Mouse (Mus musculus) liver, embryonic 14.5 days (tissue): ENCODE measurements around the gene Litaf. TPM values are rescaled to one million over a fixed set of nuclear protein-coding genes. Genes with fewer than 3 reads are reported as not detected.

ENCODE experiments used
- ATAC-seq: fragments of 200-750 bp; cut with Nextera tagmentation; 2 replicates; pipeline ENCODE4 v1.8.0; 2017; ENCODE audit warnings: moderate number of reproducible peaks, mild to moderate bottlenecking, moderate library complexity; ENCODE audit not compliant: insufficient read depth
- DNase-seq, 3 experiments: peaks; one replicate each; pipeline ENCODE4 v3.0.0-alpha.2; 2012 to 2013; ENCODE audit warnings: low read depth in 3 of 3, low spot score in 3 of 3
- H3K27ac ChIP-seq: fragments of 300-500 bp; sonication (generic); 2 replicates; pipeline ENCODE4 v1.5.1; 2014; ENCODE audit warnings: moderate library complexity, mild to moderate bottlenecking, control low read depth, inconsistent platforms
- H3K27me3 ChIP-seq: fragments of 300-500 bp; sonication (generic); 2 replicates; pipeline ENCODE4 v1.6.1; 2014; ENCODE audit warnings: mild to moderate bottlenecking, low read length, moderate library complexity; ENCODE audit not compliant: control insufficient read depth, insufficient read depth
- H3K36me3 ChIP-seq: fragments of 300-500 bp; sonication (generic); replicated peaks from 2 replicates; pipeline ENCODE4 v1.6.1; 2014; ENCODE audit warnings: low read depth; ENCODE audit not compliant: control insufficient read depth, insufficient read depth
- H3K4me1 ChIP-seq, 2 experiments: fragments of 200-500 bp in 1 of 2; fragments of 300-500 bp in 1 of 2; sonication (generic) in 1 of 2; replicated peaks; 2 replicates each; pipeline ENCODE4 v1.6.1; 2012 to 2014; ENCODE audit warnings: antibody characterized with exemption in 1 of 2, inconsistent platforms in 1 of 2, low read length in 1 of 2; ENCODE audit not compliant: control insufficient read depth in 2 of 2, insufficient read depth in 2 of 2
- H3K4me2 ChIP-seq: fragments of 300-500 bp; sonication (generic); 2 replicates; pipeline ENCODE4 v1.6.1; 2014; ENCODE audit warnings: low read depth, mild to moderate bottlenecking, control low read depth, moderate library complexity
- H3K4me3 ChIP-seq, 2 experiments: fragments of 200-500 bp in 1 of 2; fragments of 300-500 bp in 1 of 2; sonication (generic) in 1 of 2; 2 replicates each; pipeline ENCODE4 v1.5.1; 2012 to 2014; ENCODE audit warnings: low read depth in 2 of 2, low read length in 2 of 2, mild to moderate bottlenecking in 2 of 2, control low read depth in 1 of 2, inconsistent platforms in 1 of 2, moderate library complexity in 1 of 2; ENCODE audit not compliant: insufficient read depth in 1 of 2
- H3K9ac ChIP-seq: fragments of 300-500 bp; sonication (generic); replicated peaks from 2 replicates; pipeline ENCODE4 v1.6.1; 2014; ENCODE audit warnings: mild to moderate bottlenecking, control low read depth, moderate library complexity
- H3K9me3 ChIP-seq: fragments of 300-500 bp; sonication (generic); 2 replicates; pipeline ENCODE4 v1.6.1; 2016; ENCODE audit warnings: low read length, mixed read lengths; ENCODE audit not compliant: control insufficient read depth
- CTCF ChIP-seq: IDR thresholded peaks from 2 replicates; pipeline ENCODE4 v1.5.1; 2016; ENCODE audit warnings: antibody characterized with exemption, low read depth, control low read depth
- EP300 ChIP-seq: IDR thresholded peaks from 2 replicates; pipeline ENCODE4 v1.6.1; 2016; ENCODE audit warnings: antibody characterized with exemption, low read depth
- WGBS: fragments of 180-500 bp; shearing (Covaris S2); extraction: QIAGEN DNeasy Blood & Tissue Kit; methylation state at CpG from one replicate; pipeline ENCODE4 v1.1.7; 2014; ENCODE audit not compliant: insufficient replicate concordance; 5-methylcytosine and 5-hydroxymethylcytosine counted together
- polyA plus RNA-seq, 2 experiments: library from polyadenylated mRNA; depleted of rRNA in 1 of 2; stranded (reverse) in 1 of 2; unstranded in 1 of 2; fragments of >200 nt; fragmentation: Nextera tagmentation in 1 of 2; extraction: Ambion mirVana in 1 of 2; gene quantifications; 2 replicates each; pipeline versions ENCODE4 v1.2.1 to v1.2.3; 2012 to 2014

Gene Litaf
- polyA plus RNA-seq, 2 experiments, result 12.1 to 27.3 TPM

DNA sequence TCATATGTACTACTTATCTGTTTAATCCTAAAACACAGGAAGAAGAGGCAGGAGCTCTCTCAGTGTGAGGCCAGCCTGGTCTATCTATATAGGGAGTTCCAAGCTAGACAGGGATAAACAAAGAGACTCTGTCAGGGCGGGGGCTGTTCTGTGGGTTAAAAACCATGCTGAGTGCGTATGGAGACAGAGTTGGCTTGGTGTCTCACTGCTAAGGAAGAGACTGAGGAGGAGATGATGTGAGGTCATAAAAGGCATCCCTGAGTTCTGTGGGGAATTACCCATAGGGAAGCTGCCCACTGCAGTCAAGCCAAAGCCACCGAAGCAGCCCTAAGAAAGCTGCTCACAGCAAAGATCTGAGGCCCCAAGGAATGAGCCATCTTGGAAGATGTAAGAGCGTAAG, 5.3 kb downstream of the Litaf start, which contains the start of gene Snn:
Snn (plus strand) TSS at position 301 of the 400 bp plus-strand sequence.
- Histone ChIP-seq H3K4me3 (no peak within 1 kb of the TSS), H3K36me3 (no peaks in the 10 kb centered on the region), H3K9ac (no peak within 1 kb of the TSS), H3K4me2 (no peak within 1 kb of the TSS), H3K4me1 (peaks cover 1% of the 10 kb centered on the region in 2 experiments; a peak in 2 of 4 replicates), H3K9me3 (no peaks in the 10 kb centered on the region), H3K27me3 (no peaks in the 10 kb centered on the region), H3K27ac (no peak within 1 kb of the TSS)
- WGBS, result 71% methylated on average over 4 of the region's 4 CpGs
- DNase-seq (no peak), ATAC-seq (no peak)
- TF ChIP-seq EP300 (no peak), CTCF (no peak)

GRCm38 (mm10) chr16:11055916-11056315, 10.0 kb downstream of the Litaf start:
- Histone ChIP-seq H3K36me3 (no peaks in the 10 kb centered on the region), H3K4me3 (no peak overlapping the region), H3K4me2 (no peak overlapping the region), H3K9me3 (no peaks in the 10 kb centered on the region), H3K27me3 (no peaks in the 10 kb centered on the region), H3K4me1 (no peaks in the 10 kb centered on the region), H3K27ac (no peak overlapping the region), H3K9ac (no peak overlapping the region)
- no peak for ATAC-seq
- TF ChIP-seq CTCF, result no peak
- no peak for TF ChIP-seq EP300
- no peak for DNase-seq
- 60% methylated on average over 5 of the region's 5 CpGs for WGBS

GRCm38 (mm10) chr16:11054871-11055270, 11.1 kb downstream of the Litaf start:
- H3K27me3 ChIP-seq, result no peaks in the 10 kb centered on the region
- H3K4me3 ChIP-seq, result no peak overlapping the region
- TF ChIP-seq EP300 (no peak), CTCF (no peak)
- ATAC-seq (no peak), DNase-seq (no peak)
- H3K9me3 ChIP-seq, result no peaks in the 10 kb centered on the region
- H3K36me3 ChIP-seq, result no peaks in the 10 kb centered on the region
- no peaks in the 10 kb centered on the region for H3K4me1 ChIP-seq
- H3K4me2 ChIP-seq, result no peak overlapping the region
- WGBS, result 59% methylated on average over 6 of the region's 6 CpGs
- H3K9ac ChIP-seq, result no peak overlapping the region
- H3K27ac ChIP-seq, result no peak overlapping the region

DNA sequence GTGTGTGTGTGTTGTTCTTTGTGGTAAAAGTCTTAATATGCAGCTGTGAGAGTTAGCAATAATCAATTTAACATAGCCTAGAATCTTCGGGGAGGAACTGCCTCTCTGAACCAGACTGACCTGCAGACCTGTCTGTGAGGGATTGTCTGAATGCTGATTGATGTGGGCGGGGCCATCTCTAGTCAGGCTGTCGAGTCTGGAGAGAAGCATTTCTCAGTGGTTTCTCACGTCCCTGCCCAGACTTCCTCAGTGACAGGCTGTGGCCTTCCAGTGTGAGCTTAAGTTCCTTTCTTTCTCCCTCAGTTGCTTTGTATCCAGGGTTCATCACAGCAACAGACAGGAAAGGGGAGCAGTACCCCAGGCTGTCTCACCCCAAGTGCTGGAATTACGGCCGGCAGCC, 11.5 kb downstream of the Litaf start:
- no peaks in the 10 kb centered on the region for H3K27me3 ChIP-seq
- H3K4me1 ChIP-seq, result no peaks in the 10 kb centered on the region
- H3K36me3 ChIP-seq, result no peaks in the 10 kb centered on the region
- H3K27ac ChIP-seq, result no peak overlapping the region
- TF ChIP-seq CTCF, result no peak
- TF ChIP-seq EP300, result no peak
- ATAC-seq (no peak), DNase-seq (no peak)
- no peak overlapping the region for H3K9ac ChIP-seq
- no peak overlapping the region for H3K4me3 ChIP-seq
- no peaks in the 10 kb centered on the region for H3K9me3 ChIP-seq
- WGBS, result 44% methylated on average over 6 of the region's 6 CpGs
- H3K4me2 ChIP-seq, result no peak overlapping the region

GRCm38 (mm10) chr16:11051134-11051533, 14.8 kb downstream of the Litaf start:
- ATAC-seq, result no peak
- Histone ChIP-seq H3K4me2 (no peak overlapping the region), H3K4me1 (no peaks in the 10 kb centered on the region), H3K27me3 (no peaks in the 10 kb centered on the region), H3K36me3 (no peaks in the 10 kb centered on the region), H3K9ac (no peak overlapping the region), H3K27ac (no peak overlapping the region), H3K4me3 (no peak overlapping the region), H3K9me3 (no peaks in the 10 kb centered on the region)
- 78% methylated on average over 11 of the region's 11 CpGs for WGBS
- DNase-seq, result no peak
- TF ChIP-seq CTCF (no peak), EP300 (no peak)

DNA sequence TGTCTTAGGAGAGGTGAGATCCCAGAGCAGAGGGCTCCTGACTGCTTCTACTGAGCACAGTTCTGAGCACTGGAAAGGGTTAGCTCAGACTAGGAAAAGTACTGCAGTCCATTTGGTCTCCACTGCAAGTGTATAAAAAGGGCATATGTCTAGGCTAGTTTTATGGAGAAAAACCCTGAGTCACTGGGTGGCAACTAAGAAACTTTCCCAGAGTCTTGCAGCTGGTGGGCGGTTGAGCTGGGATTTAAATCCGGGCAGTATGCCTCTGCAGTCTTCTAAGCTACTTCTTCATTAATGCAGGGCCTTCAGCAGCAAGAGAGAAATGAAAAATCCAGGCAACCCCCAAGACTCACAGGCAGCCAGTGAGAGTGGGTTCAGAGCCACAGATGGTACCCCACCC, 15.7 kb downstream of the Litaf start:
- H3K27ac ChIP-seq, result no peak overlapping the region
- no peaks in the 10 kb centered on the region for H3K27me3 ChIP-seq
- 71% methylated on average over 2 of the region's 2 CpGs for WGBS
- no peaks in the 10 kb centered on the region for H3K9me3 ChIP-seq
- H3K4me3 ChIP-seq, result no peak overlapping the region
- ATAC-seq (no peak), DNase-seq (no peak)
- H3K36me3 ChIP-seq, result no peaks in the 10 kb centered on the region
- no peak overlapping the region for H3K4me2 ChIP-seq
- no peaks in the 10 kb centered on the region for H3K4me1 ChIP-seq
- H3K9ac ChIP-seq, result no peak overlapping the region
- no peak for TF ChIP-seq CTCF
- no peak for TF ChIP-seq EP300
